Mouse (Mus musculus) hindbrain, embryonic 16.5 days (tissue): ENCODE results near the gene Trim80. TPM values are rescaled to one million over a fixed set of nuclear protein-coding genes. Genes with fewer than 3 reads are reported as not detected.

Experiments used
- ATAC-seq: fragments of 200-750 bp; cut with Nextera tagmentation; 2 replicates; pipeline ENCODE4 v1.8.0; 2017; ENCODE audit warnings: moderate TSS enrichment, moderate library complexity
- H3K27ac ChIP-seq: fragments of 300-500 bp; sonication (generic); 2 replicates; pipeline ENCODE4 v1.5.1; 2014; ENCODE audit warnings: low read depth, mild to moderate bottlenecking, control low read depth, low read length, moderate library complexity
- H3K27me3 ChIP-seq: fragments of 300-500 bp; sonication (generic); replicated peaks from 2 replicates; pipeline ENCODE4 v1.6.1; 2014; ENCODE audit warnings: low read length; ENCODE audit not compliant: control insufficient read depth, insufficient read depth
- H3K36me3 ChIP-seq: fragments of 300-500 bp; sonication (generic); 2 replicates; pipeline ENCODE4 v1.6.1; 2014; ENCODE audit warnings: mild to moderate bottlenecking, low read length, moderate library complexity, mixed read lengths; ENCODE audit not compliant: control insufficient read depth, insufficient read depth
- H3K4me1 ChIP-seq: fragments of 300-500 bp; sonication (generic); 2 replicates; pipeline ENCODE4 v1.6.1; 2014; ENCODE audit warnings: low read depth, low read length; ENCODE audit not compliant: control insufficient read depth, insufficient read depth
- H3K4me2 ChIP-seq: fragments of 300-500 bp; sonication (generic); 2 replicates; pipeline ENCODE4 v1.6.1; 2014; ENCODE audit warnings: mild to moderate bottlenecking, low read length, control low read depth, moderate library complexity
- H3K4me3 ChIP-seq: fragments of 300-500 bp; sonication (generic); 2 replicates; pipeline ENCODE4 v1.5.1; 2014; ENCODE audit warnings: mild to moderate bottlenecking, low read length, control low read depth, moderate library complexity
- H3K9ac ChIP-seq: fragments of 300-500 bp; sonication (generic); 2 replicates; pipeline ENCODE4 v1.6.1; 2014; ENCODE audit warnings: low read depth, mild to moderate bottlenecking, control low read depth, low read length, moderate library complexity
- H3K9me3 ChIP-seq: fragments of 300-500 bp; sonication (generic); 2 replicates; pipeline ENCODE4 v1.6.1; 2014; ENCODE audit warnings: mild to moderate bottlenecking, low read length, moderate library complexity; ENCODE audit not compliant: control insufficient read depth
- WGBS: fragments of 180-500 bp; shearing (Covaris S2); extraction: QIAGEN DNeasy Blood & Tissue Kit; methylation state at CpG from one replicate; pipeline ENCODE4 v1.1.7; 2014; 5-methylcytosine and 5-hydroxymethylcytosine counted together
- polyA plus RNA-seq: library from polyadenylated mRNA; unstranded; fragments of >200 nt; fragmentation: Nextera tagmentation; extraction: Ambion mirVana; gene quantifications from 2 replicates; pipeline ENCODE4 v1.2.1, GENCODE M21; 2015

Trim80 gene
- polyA plus RNA-seq, 1 experiment from 2014 or later = 0.15 TPM

DNA sequence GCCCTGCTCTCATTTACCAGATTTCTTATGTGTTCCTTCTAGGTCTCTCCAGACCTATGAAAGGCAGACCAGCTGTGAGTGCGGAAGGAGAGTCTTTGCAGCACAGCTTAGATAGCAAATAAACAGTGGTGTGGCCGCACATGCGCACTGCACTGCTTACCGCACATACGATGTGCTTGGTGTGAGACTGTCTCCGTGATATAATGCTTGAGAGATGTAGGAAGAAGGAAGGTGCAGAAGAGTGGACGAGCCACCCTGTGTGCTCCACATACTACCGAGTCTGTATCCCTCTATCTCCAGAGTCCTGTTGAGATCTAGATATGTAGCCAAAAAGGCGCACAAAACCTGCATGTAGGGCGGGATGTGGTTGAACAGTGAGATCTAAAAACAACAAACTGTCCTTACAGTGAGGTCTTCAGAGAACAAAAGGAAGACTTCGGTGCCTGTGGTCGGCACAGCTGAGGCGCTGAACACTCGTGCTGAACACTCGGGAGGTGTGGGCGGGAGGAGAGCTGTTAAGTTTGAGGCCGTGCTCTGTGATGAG, 33.4 kb upstream of the Trim80 start:
- Histone ChIP-seq H3K9ac (no peak overlapping the region), H3K4me2 (no peak overlapping the region), H3K36me3 (peaks cover 8% of the 10 kb centered on the region; the same call in 1 of the 2 replicates), H3K9me3 (no peaks in the 10 kb centered on the region), H3K4me1 (peaks cover 18% of the 10 kb centered on the region), H3K27me3 (no peaks in the 10 kb centered on the region), H3K4me3 (no peak overlapping the region), H3K27ac (no peak overlapping the region)
- 95% methylated on average over 17 of the region's 17 CpGs for WGBS
- no peak for ATAC-seq

GRCm38 (mm10) chr11:115408266-115408920, 32.0 kb upstream of the Trim80 start:
- WGBS = 75% methylated on average over 6 of the region's 6 CpGs
- H3K9ac ChIP-seq = no peak overlapping the region
- H3K4me2 ChIP-seq = no peak overlapping the region
- no peaks in the 10 kb centered on the region for H3K27me3 ChIP-seq
- peaks cover 19% of the 10 kb centered on the region for H3K4me1 ChIP-seq
- peaks cover 8% of the 10 kb centered on the region; the same call in 1 of the 2 replicates for H3K36me3 ChIP-seq
- peak overlapping the region; percentile 35; the same call in 1 of the 2 replicates for H3K27ac ChIP-seq
- no peak overlapping the region for H3K4me3 ChIP-seq
- ATAC-seq = no peak
- no peaks in the 10 kb centered on the region for H3K9me3 ChIP-seq

- WGBS = 28% methylated on average over 7 of the region's 7 CpGs
- H3K9ac ChIP-seq = no peak overlapping the region
Observed at GRCm38 (mm10) chr11:115409556-115409955, 30.8 kb upstream of the Trim80 start.

GRCm38 (mm10) chr11:115419531-115420237, 20.7 kb upstream of the Trim80 start, which contains the start of the genes Atp5h and Kctd2:
Atp5h (minus strand) TSS chr11:115419962.
Kctd2 (plus strand) TSS chr11:115420128.
- H3K27ac ChIP-seq = peak within 1 kb of the TSS; percentile 89
- H3K27me3 ChIP-seq = no peaks in the 10 kb centered on the region
- peak within 1 kb of the TSS; percentile 95 for H3K9ac ChIP-seq
- H3K4me3 ChIP-seq = peak within 1 kb of the TSS; percentile 84
- H3K9me3 ChIP-seq = no peaks in the 10 kb centered on the region
- peak; percentile 98 for ATAC-seq
- under 1% methylated on average over 40 of the region's 56 CpGs for WGBS
- peak within 1 kb of the TSS; percentile 95 for H3K4me2 ChIP-seq
- peaks cover 15% of the 10 kb centered on the region for H3K36me3 ChIP-seq
- peaks cover 23% of the 10 kb centered on the region for H3K4me1 ChIP-seq

More at GRCm38 (mm10) chr11:115409556-115409955, 30.8 kb upstream of the Trim80 start:
- Histone ChIP-seq H3K4me2 (no peak overlapping the region), H3K4me3 (no peak overlapping the region), H3K27ac (peak overlapping the region; percentile 35), H3K9me3 (no peaks in the 10 kb centered on the region), H3K4me1 (peaks cover 17% of the 10 kb centered on the region), H3K36me3 (peaks cover 8% of the 10 kb centered on the region; the same call in 1 of the 2 replicates), H3K27me3 (no peaks in the 10 kb centered on the region)
- no peak for ATAC-seq

- Histone ChIP-seq H3K36me3 (peaks cover 11% of the 10 kb centered on the region), H3K9me3 (no peaks in the 10 kb centered on the region), H3K4me1 (peaks cover 23% of the 10 kb centered on the region), H3K27me3 (no peaks in the 10 kb centered on the region), H3K9ac (peak overlapping the region; percentile 95), H3K27ac (peak overlapping the region; percentile 89), H3K4me3 (peak overlapping the region; percentile 84), H3K4me2 (peak overlapping the region; percentile 95)
- WGBS = 3% methylated on average over 33 of the region's 45 CpGs
- peak; percentile 60 for ATAC-seq
Observed at GRCm38 (mm10) chr11:115420336-115421190, 19.8 kb upstream of the Trim80 start.

DNA sequence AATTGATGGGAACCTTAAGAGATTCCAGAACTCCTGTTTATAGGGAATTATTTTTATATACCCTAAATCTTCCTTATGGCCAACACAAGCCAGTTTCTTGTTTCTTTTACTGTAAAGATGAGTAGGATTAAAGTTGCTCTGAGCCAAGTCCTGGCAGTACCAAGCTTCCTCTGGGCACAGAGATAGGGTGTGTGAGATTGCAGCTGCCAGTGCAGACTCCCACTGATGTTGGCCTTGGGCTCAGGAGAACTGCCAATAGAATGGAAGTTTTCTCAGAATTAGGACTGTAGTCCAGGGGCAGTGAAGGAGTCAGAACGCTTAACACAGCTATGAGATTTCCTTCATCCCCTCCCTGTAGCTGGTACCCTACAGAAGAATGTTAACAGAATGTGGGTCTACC, 19.0 kb upstream of the Trim80 start:
- no peak for ATAC-seq
- Histone ChIP-seq H3K4me1 (peaks cover 23% of the 10 kb centered on the region), H3K4me3 (peak overlapping the region; percentile 84), H3K9me3 (no peaks in the 10 kb centered on the region), H3K27ac (no peak overlapping the region), H3K27me3 (no peaks in the 10 kb centered on the region), H3K4me2 (peak overlapping the region; percentile 95), H3K9ac (no peak overlapping the region), H3K36me3 (peaks cover 5% of the 10 kb centered on the region; the same call in 1 of the 2 replicates)
- 58% methylated on average over 1 of the region's 1 CpGs for WGBS

DNA sequence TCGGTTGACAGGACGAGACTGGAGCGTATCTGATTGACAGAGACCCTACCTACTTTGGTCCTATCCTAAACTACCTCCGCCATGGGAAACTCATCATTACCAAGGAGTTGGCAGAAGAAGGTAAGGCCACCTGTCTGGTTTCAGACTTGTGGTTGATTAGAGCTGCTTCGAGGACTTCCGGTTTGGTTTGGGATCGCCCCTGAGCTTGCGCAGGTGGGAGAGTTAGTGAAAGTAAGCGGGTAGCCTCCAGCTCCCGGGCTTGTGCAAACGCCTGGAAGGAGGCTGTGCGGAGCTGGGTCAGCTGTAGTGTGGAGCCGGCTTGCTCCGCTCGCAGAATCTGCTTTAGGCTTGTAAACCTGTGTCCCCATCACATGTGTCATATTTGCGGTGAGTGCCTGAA, 18.4 kb upstream of the Trim80 start:
- H3K4me1 ChIP-seq = peaks cover 23% of the 10 kb centered on the region

GRCm38 (mm10) chr11:115423091-115423490, 17.3 kb upstream of the Trim80 start:
- no peaks in the 10 kb centered on the region for H3K9me3 ChIP-seq
- H3K4me1 ChIP-seq = peaks cover 27% of the 10 kb centered on the region
- no peaks in the 10 kb centered on the region for H3K27me3 ChIP-seq
- H3K36me3 ChIP-seq = no peaks in the 10 kb centered on the region
- no peak overlapping the region for H3K9ac ChIP-seq
- ATAC-seq = no peak
- H3K4me3 ChIP-seq = no peak overlapping the region
- no peak overlapping the region for H3K4me2 ChIP-seq
- whole genome bisulfite sequencing = 86% methylated on average over 3 of the region's 3 CpGs
- H3K27ac ChIP-seq = no peak overlapping the region

More for the DNA sequence above, 18.4 kb upstream of the Trim80 start:
- WGBS = 93% methylated on average over 16 of the region's 16 CpGs
- Histone ChIP-seq H3K27me3 (no peaks in the 10 kb centered on the region), H3K9me3 (no peaks in the 10 kb centered on the region), H3K9ac (no peak overlapping the region), H3K36me3 (no peaks in the 10 kb centered on the region), H3K4me3 (no peak overlapping the region), H3K27ac (no peak overlapping the region), H3K4me2 (no peak overlapping the region)
- ATAC-seq = no peak
